Mouse (Mus musculus) CD4-positive, CD25-positive, alpha-beta regulatory T cell, adult 4 months (primary cell): Measurements from ENCODE around the gene Gja1. TPM values are rescaled to one million over a fixed set of nuclear protein-coding genes. Genes with fewer than 3 reads are reported as not detected.

ENCODE experiments used
- ATAC-seq: one replicate; pipeline ENCODE4 v1.8.0; 2017
- polyA plus RNA-seq, 2 experiments: library from polyadenylated mRNA; unstranded; fragments of 100-300 nt; shearing (Covaris generic); gene quantifications; one replicate each; pipeline ENCODE4 v1.2.1; 2017

Gene Gja1
- polyA plus RNA-seq, 2 experiments from 2014 or later, result 0.27 TPM; not detected in 1

DNA sequence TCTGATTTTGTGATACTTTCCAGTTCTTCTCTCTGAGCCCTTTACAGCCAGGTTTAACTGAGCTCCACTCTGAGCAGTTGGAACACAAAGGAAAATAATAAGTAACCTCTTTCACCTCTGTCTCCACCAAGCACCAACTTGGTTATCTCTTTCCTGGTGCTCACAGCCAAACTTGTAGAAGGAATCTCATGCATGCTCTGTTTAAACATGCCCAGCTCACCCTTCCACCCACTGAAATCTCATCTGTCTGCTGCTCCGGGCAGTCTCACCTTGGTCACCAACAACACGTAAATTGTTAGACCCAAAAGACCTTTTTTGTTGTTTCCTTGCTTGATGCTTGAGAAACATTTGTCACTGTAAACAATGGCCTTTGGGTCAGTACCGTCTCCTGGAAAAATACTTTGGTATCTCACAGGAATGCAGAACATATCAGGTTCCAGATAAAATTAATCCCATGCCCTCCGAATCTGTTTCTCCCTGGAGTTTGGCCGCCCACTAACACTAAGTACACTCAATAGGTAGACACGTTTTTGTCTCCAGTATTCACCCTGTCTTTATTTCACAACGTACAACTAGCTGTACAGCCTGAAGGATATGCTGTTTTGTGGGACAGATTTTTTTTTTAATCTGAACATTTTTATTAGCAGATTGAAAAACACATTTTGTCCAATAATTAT is 38.9 kb downstream of the Gja1 start:
- no peak for ATAC-seq

DNA sequence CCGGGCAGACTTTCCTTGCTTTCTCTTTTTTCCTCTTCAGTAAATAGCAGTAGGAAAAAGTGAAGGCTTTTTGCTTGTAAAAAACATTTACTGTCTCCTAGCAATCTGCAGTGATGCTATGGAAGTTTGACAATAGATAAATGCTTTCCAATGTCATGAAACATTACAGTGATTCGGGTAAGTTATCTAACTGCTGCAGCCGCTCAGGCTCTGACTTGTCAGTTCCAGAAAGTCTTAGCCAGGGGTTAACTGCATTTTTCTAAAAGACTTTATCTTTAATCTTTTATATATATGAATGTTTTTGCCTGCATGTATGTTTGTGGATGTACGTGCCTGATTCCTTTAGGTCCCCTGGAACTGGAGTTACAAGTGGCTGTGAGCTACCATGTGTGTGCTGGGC is 45.4 kb downstream of the Gja1 start:
- ATAC-seq, result no peak

DNA sequence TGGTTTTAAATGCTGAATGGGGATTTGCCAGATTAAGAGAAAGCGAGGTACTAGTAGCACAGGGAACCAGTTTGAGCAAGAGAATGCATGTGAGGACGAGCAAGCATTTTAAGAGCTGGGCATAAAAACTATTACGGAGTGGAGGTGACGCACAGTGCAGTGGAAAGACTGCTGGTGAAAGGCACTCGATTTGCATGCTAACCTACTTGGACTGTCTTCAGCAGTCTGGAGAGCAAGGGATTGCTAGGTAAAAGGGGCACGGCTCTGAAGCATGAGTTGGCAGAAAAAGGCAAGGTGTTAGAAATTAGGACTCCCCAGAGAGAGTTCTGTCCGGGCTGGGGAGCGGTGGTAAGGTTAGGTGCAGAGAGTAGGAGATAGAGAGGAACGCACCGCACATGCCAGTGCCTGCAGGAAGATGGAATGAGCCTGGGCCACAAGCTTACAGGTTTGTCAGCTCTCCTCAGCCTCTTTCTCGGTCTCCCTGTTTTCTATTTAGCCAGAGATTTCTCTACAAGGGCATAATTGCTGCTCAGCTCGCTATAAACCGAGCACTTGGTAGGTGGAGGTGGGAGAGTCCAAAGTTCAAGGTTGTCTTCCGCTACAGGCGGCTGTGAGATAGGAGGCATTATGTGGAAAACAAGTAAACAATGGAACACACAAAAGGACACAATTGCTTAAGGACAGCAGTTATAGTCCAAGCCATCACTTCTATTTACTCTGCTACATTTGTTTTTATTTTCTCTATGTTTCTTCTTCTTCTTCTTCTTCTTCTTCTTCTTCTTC is 48.1 kb downstream of the Gja1 start:
- ATAC-seq, result no peak

- ATAC-seq, result no peak
These were observed 49.2 kb downstream of the Gja1 start for GRCm38 (mm10) chr10:56426369-56426768.

DNA sequence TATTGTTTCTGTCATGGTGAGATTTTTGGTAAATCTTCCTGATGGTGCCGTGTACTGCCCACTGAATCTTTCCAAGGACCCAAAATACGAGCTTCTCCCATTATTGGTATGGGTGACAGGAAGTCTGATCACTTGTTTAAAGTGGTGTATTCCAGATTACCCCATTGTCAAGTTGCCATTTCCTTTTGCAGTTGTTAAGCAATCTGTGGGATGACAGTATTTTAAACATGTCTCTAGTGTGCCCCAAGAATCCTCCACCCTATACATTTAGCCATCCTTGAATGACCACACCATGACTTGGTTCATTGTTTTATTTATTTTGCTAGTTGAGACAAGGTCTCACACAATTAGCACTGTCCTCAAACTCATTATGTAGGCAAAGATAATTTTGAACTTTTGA is 50.3 kb downstream of the Gja1 start:
- ATAC-seq, result no peak

DNA sequence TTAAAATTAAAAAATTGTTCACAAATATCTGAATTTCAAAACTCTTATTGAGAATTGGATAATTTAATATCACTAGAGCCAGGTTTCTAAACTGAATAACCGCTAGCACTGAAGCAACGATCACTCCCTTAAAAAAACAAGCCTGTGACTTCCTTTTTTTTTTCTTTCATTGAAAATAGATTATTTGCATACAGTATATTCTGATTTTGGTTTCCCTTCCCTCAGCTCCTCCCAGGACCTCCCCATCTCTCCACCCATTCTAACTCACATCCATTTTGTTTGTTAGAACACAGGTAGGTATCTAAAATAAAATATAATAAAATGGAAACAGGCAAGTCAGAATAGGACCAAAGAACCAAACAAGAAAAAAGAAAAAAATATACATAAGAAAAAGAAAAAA is 50.7 kb downstream of the Gja1 start:
- no peak for ATAC-seq

DNA sequence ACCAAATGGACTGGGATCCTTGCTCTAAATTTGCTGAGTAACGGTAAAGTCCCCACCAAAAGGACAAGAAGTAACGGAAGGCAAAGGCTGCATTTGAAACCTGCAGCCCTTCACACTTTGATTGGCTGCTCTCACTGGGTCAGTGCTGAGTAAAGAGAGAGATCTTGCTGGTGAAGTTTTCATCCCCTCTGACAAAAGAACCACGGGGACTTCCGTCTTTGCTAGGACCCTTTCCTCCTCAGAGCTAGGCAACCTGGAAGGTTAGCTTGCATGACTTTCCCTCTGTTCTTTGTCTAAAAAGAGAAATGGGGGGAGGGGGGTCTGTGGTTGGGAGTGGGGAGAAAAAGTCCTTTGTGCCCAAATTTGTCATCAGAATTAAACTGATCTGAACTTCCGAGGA is 51.9 kb downstream of the Gja1 start:
- ATAC-seq, result no peak

DNA sequence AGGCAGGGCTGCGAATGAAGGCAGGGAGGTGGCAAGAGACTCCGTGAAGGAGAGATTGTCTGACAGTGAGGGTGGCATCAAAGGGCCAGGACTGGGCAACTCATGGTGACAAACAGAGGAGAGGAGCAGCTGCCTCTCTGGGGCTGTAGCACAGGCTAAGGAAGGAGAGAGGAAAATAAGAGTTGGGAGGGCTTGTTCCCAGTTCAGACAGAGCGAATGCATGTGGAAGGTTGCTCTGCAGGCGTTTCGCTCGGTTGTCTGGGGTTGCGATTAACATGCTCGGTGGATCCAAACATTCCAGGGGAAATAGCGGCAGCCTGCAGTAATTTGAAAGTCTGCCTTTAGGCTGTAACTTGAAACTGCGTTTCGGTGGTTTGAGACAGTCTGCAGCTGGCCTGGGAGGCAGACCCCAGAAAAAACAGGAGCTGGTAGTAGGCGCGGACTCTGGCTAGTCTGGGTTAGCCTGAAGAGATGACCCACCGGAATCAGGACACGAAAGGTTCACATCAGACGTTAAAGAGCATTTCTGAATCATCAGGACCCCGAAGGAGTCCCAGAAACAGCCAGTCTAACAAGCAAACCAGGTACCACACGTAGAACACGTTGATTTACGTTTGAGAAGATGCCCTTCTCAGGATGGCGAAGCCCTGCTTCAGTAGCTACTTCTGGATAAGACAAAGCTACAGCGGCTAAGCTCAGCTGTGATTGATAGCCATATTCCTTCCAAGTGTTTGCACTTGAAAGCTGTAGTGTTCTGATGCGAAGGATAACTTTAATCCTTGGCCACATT is 54.7 kb downstream of the Gja1 start:
- ATAC-seq, result no peak

DNA sequence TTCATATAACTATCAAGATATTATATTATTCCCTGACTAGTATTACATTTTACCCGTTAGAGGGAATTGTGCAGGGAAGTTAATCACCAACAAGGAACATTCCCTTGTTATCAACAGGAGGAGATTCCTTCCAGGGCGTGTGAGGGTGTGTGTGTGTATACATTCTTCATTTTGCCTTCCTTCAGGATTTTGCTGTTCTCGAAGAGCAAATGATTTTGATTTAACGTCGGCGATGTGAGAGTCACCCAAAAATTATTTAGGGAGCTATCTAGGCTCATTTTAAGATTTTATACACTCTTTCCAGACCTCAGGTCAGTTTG is 55.2 kb downstream of the Gja1 start:
- ATAC-seq, result no peak

- no peak for ATAC-seq
These were observed 60.2 kb downstream of the Gja1 start for GRCm38 (mm10) chr10:56437290-56437689.

DNA sequence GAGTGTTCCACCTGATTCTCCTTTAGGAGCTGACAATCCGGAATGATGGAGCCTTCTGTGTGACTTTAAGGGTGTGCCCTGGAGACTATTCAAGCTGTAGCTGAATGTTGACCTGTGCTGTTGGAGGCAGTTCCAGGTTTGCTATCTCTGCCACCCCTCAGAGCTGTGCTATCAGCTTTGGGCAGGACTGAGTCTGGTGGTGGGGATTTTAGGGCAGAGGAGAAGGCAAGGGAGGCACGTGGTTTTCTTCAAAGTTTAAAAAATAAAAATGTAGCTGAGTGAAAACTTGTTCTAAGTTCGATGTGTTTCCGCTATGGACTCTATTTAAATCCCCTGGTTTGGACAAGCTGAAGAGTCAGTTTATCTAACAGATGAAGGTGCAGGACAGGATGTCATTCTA is 62.5 kb downstream of the Gja1 start:
- no peak for ATAC-seq

DNA sequence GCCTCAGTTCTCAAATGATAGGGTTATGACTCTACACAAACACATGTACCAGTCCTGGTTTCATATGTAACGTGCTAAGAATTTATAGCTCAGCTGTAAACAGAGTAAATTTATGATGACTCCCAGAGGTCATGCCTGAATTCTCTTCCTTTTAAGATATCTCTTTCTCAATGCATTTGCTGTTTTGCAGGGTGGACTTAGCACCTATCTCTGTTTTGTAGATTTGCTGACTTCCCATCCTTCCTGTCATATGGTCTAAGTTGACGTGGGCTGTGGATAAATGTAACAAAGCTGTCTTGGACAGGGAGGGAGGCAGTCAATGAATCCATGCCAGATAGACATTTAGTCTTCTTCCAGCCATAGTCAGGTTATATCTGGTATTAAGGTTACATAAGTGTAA is 67.3 kb downstream of the Gja1 start:
- no peak for ATAC-seq

- ATAC-seq, result no peak
These were observed 71.9 kb downstream of the Gja1 start for GRCm38 (mm10) chr10:56449030-56449429.

Other genes starting within 250 kb of the Gja1 start
- 1 to 10 TPM; 1.9 to 2.4 TPM for gene Tbc1d32, start 148.6 kb upstream of the Gja1 start, polyA plus RNA-seq